Mouse (Mus musculus) urinary bladder, postnatal 10 days (tissue): ENCODE results near the gene Trpm8.

Experiments used
- DNase-seq: peaks from one replicate; pipeline ENCODE4 v3.0.0; 2022; ENCODE audit warnings: low spot score

The Trpm8 gene

DNA sequence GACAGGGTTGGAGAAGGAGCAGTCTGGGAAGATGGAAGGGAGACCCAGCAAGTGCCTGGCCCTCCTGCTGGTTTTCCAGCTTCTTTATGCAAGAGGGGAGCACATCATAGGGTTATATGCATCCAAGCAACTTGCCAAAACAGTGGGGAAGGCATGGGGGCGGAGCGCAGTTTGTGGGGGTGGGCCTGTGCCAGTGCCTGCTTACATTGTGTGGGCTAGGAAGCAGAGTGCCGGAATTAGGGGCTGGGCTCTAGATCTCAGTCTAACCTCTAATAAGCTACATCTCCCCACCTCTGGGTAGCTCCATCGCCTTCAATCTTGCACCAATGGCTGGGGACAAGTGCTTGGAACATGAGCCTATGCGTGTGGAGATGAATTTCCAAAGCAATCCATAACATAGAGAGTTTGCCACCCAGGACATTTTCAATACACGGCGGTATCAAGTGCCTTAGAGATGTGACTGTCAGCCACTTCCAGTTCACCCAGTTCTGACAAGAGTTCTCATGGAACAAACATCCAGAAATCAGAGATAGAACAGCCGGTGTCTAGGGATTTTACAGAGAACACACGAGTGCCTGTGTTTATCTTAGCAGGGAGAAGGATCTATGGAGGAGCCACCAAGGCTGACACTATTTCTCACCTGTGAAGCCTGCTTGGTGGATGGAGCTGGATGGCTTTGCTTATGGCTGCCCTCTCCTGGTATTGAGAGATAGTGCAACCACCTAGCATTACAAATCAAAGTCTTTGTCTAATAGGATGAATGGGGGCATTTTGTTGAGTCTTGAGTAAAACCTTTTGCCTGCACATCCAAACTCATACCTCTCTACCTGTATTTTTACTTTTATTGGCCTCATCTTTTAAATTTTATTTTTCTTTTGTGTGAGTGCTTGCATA is 23.9 kb downstream of the Trpm8 start:
- peak; percentile 39 for DNase-seq

DNA sequence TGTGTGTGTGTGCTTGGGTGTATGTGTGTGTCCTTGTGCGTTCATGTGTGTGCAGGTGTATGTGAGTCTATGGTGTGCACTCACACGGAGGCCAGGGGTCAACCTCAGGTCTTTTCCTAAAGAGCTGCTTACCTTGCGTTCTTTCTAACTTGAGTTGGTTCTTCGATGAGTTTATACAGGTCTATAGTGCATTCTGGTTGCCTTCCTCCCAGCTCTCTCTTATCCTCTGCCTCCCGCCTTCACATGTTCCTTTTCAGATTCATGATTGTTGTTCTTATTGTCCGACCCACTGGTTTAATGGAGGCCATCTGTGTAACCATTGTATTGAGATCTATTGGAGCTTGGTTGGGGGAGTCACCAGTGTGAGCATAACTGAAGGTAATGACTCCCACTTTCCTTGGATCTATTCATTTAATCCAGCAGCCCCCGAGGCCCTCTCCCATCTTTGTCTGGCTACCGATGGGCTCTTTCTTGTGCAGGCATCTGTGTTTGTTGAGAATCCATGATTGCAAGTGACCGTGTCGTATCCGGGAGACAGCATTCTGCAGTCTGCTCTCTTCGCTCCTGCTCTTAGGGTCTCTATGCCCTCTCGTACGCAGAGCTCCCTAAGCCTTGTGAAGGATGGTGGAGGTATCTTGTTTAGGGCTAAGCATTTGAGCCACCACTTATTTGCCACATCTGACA is 24.7 kb downstream of the Trpm8 start:
- DNase-seq: no peak

DNA sequence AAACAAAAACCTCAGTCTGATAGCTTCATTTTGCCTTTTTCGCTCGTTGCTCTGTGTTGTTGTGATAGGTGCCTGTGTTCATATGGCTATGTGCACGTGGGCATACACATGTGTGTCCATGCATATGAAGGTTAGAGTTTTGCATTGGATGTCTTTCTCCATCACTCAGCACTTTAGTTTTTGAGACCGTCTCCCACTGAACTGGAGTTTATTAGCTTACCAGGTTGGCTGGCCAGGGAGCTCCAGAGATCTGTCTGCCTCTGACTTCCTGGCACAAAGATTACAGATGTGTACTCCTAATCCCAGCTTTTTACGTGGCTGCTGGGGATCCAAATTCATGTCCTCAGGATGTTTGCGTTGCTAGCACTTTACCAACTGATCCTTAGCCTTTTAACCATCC is 26.3 kb downstream of the Trpm8 start:
- DNase-seq: no peak

DNA sequence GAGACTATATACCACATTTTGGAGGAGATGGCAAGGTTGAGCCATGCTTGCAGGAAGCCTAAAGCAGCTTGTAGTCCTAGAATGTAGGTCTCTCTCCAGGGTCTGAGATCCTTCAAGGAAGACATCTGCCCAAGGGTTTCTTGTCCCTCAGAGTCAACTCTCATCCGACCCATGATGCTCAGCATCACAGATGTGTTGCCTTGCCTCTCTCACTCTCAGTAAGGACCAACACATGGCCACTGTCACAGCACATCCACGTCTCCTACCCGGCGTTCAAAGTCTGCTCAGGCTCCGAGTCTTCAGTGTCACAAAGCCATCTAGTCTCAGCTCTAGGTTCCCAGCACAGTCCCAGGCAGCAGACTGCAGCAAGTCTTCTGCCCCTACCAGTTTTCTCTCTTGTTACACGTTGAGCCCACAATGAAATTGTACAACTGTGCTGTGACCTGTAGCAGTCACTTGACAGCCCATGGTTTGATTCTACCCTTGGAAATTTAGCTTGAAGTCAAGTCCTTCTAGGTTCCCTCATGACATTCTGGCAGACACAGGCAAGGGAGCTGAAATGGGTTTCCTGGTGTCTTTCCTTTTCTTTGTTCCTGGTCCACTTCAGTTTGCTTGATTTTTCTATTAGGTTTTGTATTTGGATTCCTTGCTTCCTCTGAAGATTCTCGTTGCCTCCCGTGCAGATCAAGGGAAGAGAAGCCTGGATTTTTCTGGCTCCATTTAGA is 27.0 kb downstream of the Trpm8 start:
- no peak for DNase-seq

DNA sequence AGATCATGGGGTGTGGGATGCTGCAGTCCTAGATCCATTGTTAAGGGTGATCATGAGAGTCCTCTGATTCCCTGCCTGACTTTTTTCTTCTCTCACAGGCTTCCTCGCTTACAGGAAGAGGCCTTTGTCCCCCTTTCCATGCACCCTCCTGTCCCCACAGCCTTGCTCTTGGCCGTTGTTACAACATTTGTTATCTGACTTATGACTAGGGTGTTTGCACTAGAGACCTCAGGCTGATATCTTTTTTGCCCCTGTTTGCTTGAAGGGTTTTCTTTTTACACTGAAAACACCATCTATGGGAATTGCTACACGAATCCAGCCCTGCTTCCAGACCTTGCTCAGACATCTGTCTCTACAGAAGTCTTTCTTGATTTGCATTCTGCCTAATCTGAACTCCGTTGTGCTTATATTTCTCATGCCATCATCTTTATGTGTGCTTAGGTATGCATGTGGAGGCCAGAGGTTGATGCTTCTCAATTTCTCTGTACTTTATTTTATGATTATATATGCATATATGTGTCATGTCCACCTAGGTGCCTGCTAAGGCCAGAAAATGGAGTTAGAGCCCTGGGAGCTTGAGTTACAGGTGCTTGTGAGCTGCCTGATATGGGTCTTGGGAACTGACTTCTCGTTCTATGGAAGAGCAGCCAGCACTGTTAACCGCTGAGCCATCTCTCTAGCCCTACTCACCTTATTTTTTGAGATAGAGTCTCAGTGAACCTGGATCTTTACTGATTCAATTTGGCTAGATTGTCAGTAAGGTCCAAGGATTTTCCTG is 27.7 kb downstream of the Trpm8 start:
- DNase-seq: no peak

DNA sequence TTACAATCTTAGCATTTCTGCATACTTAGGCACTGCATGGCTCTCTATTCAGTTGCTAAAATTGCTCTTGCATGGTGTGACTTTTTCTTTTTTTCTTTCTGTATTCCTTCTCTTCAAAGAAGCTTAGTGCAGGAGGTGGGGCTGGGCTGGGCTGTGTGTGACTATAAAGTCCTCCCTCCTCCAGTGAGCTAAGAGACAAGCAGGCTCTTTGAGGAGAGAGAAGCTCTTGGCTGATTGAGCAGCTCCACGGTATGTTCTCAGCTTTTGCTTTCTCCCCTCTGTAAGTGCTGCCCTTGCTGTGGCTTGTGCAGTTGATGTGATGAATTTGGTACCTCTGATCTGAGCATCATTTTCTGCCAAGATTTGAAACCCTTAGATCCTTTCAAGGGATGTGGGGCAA is 29.1 kb downstream of the Trpm8 start:
- no peak for DNase-seq

DNA sequence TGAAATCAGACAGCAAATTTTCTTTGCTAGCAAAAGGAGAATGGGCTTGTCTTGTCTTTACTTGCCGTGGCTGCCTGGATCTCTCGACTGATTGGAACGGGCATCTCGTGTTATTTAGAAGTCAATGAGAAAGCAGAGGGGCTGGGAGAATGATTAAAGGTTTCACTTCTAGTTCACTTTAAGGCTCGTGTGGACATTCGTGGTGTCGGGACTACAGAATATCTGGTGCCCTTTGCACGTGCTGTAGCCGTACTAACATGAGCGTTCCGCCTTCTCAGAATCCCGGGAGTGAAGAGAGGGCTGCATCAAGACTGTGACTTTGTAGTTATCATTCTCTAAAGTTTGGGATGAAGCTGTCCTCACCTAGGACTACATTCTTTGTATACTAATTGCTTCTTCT is 29.7 kb downstream of the Trpm8 start:
- no peak for DNase-seq

DNA sequence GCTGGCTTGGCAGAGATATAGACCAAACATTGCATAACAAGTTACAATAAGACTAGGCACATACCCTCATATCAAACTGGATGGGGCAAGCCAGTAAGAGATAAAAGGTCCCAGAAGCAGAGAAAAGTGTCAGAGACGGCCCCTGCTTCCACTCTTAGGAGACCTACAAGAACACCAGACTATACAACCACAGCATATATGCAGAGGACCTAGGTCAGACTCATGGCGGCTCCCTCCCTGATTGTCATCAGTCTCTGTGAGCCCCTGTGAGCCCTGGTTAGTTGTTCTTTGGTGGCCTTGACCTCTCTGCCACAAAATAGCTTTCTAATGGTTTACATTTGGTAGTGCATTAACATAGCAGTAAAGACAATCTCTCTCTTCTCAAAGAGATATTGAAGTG is 31.6 kb downstream of the Trpm8 start:
- no peak for DNase-seq

DNA sequence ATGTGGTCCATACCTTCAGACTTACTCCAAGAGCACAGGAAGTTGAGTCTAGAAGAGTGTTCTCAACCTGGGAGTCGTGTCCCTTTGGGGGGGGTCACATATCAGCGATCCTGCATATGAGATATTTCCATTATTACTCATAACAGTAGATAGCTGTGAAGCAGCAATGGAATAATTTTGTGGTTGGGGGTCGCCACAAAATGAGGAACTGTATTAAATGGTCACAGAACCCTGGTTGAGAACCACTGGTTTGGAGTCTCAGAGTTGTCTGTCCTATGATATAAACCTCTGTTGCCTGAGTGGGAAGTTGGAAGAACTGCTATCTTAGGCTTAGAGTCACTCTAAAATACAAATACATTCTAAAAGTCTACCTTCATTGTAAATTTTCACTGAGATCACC is 32.4 kb downstream of the Trpm8 start:
- no peak for DNase-seq

DNA sequence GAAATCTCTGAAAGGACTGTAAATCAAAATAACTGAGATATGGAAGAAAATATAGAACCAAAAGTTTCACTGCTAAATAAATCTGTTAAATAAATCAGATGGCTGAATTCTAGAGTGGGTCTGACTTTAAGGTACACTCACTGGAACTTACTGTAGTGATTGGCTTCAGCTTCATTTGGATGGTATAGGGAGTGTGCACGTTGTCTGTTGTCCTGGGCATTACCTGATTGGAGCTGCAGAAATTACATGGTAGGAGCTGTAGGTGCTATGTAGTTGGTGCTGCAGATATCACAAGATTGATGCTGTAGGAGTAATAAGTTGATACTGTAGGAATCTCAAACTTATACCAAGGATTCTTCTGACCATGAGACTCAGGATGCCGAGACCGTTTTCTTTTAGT is 32.9 kb downstream of the Trpm8 start:
- DNase-seq: no peak

DNA sequence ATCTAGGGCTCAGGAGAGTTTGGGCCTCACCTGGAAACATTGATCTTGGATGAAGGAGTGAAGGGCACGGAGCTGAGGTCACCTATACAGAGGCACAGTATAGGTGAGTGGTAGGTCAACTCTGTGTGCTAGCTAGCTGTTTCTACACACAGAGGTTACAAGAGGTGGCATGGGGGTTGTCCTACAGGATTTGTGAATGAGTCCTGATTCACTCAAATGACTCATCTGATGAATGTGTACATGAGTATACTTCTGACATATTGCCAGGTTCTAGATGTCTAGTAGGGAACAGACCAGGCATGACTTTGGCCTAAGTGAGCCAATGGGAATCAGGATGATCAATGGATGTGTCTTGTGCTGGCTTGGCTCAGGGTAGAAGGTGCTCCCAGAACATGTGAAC is 39.8 kb downstream of the Trpm8 start:
- DNase-seq: no peak

DNA sequence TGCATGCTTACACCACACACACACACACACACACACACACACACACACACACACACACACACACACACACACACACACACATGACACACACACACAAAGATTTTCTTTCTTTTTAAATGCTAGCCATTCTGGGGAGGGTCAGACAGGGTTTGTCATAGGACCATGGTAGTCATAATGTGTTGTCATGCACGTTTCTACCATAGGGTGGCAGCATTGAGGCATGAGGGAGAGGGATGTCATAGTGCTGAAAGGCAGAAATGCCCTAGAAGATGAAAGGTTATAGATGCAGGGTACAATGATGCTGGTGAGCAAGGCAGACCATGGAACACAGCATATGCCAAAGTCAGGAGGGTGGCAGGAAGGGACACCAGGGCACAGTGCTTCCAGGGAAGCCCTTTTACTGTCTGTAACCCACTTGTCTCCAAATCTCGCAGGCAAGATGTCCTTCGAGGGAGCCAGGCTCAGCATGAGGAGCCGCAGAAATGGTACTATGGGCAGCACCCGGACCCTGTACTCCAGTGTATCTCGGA is 41.1 kb downstream of the Trpm8 start:
- no peak for DNase-seq

DNA sequence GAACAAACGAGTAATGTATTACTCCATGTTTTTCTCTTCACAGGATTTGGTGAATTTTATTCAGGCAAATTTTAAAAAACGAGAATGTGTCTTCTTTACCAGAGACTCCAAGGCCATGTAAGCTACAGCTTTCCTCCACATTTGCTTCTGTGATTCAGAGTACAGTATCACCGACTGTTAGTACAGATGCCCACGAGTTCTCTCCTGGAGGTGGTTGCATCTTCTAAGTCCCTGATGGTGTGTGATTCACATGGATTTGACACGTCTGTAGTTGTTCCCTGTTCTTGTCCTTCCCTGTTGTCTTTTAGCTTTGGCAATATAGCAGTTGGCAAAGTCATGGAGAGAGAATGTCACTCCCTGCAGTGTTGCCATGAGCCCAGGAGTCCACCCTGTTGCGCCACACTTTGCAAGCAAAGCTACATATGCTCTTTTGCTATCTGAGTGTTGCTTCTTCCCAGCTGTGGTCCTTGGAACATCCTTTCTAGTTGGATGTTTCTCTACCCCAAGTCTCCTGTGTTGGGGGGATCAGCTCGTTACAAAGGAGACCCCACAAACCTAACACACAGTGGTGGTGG is 43.4 kb downstream of the Trpm8 start:
- no peak for DNase-seq

DNA sequence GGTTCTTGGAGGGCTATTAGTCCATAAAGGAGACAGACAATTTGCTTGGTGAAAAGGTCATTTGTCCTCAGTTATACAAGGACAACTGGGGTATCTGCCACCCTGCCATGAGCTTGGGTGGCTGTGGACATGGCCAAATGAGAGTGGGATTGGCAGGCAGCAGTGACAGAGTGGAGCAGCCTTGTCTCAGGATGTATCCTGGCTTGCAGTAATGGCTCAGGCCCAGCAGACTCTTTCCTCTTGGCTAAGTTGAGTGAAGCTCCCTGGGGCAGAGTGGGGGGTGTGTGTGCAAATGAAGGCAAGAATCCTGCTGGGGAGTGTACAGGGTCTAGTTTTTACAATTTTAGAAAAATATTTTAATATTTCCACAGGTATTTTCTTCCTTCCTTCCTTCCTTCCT is 44.7 kb downstream of the Trpm8 start:
- no peak for DNase-seq

DNA sequence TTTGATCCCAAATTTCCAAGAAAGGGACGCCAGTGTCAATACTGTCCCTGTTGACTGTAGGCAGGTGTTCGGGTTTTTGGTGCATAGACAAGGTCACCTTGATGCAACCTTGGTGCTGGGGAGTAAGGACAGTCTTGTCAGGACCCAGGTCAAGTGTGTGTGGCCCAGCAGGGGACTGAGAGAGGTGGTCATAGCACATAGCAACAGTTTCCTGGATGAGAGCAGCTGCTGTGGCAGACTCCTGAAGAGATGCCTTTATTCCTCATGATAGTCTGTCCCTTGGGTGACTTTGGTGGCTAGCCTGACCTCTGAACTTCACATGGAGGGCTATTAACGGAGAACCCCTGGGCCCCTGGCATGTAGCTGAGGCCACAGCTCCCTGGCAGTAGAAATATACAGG is 45.6 kb downstream of the Trpm8 start:
- no peak for DNase-seq

DNA sequence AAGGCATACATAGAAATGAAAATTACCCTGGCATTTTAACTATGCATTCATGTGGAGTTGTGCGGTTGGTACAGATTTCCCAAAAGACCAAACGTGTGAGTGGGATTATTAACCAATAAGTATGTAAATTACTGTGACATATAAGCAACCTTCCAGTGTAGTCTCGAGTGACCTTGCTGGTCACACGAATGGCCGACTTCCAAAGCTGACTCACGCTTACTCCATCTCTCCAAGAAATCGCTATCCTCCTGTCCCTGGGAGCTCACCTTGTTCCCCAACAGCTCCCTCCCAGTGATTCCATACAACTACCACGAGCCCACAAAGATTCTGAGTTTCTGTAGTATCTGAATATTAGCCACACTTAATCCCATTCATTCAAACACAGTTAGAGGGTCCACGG is 62.0 kb downstream of the Trpm8 start:
- no peak for DNase-seq

DNA sequence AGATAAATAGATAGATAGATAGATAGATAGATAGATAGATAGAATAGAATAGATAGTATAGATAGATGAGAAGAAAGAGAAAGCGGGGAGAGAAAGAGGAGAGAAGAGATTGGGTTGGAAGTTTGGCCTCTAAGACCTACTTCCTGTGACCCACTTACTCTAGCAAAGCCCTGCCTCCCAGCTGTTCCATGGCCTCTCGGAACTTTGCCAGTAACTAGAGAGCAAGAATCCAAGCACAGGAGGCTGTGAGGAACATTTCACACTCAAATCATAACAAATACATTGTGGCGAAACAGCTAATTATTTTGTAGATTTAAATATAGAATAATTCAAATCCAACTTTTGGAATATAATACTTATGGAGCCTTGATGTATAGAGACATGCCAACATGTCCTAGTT is 65.2 kb downstream of the Trpm8 start:
- DNase-seq: no peak

DNA sequence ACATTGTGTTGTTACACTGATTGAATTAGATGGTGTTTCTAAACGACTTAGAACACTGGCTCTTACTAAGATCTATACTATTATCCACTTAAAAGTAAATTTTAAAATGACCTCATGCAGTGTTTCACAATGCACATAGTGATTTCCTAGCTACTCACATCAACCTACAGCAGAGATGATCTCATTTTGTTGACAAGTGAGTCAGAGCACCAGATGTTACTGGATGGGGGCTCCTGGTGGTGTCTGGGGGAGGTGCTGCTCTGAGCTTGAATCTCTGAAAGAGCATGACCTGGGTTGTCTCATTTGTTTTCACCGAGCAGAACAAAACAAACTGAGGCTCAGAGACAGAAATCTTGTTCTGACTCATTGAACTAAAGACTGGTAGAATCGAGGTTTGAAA is 68.1 kb downstream of the Trpm8 start:
- DNase-seq: no peak

DNA sequence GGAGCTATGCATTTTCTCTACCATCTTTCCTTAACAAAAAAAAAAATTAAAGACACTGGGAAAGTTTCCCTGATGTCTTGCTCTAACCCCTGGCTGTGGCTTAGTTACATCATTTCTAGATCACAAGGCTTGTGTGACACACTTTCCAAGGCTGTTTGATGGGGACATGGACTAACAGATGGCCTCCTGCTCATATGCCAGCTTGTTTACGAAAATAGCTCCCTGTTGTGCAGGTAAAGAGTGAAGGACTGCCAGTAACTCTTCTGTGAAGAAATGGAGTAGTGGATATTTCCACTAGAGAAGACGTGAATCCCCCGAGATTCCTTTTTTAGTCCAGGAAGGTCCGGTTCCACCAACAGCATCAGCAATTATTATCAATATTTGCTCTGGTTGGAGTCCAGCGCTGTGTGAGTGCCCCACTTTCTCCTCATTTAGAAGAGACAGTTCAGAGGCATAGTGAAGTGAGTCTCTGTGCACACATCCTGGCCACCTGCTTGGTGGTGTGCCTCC is 71.1 kb downstream of the Trpm8 start:
- no peak for DNase-seq

DNA sequence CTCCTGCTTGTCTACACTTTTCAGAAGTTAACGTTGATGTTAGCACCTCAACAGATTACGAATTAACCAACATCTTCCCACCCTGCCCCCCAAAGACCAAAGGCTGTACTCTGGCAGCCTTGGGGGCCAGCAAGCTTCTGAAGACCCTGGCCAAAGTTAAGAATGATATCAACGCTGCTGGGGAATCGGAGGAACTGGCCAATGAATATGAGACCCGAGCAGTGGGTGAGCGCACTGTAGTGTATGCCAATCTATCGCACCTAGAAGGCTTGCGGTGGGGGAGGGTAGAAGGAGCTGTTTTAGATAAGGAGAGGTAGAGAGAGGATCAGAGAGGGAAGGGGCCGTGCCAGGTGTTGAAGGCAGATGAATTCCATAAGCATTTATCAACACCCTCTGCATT is 73.3 kb downstream of the Trpm8 start:
- DNase-seq: no peak

DNA sequence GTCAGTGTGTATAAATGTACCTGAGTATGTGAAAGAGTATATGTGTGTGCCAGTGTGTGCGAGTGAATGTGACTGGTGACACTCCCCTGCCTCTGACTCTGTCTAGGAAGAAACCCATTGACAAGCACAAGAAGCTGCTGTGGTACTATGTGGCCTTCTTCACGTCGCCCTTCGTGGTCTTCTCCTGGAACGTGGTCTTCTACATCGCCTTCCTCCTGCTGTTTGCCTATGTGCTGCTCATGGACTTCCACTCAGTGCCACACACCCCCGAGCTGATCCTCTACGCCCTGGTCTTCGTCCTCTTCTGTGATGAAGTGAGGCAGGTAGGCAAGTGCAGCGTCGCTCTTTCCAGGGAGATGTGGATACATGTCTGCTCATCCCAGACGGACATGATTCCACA is 77.6 kb downstream of the Trpm8 start:
- DNase-seq: no peak
